Mouse (Mus musculus): ENCODE results near the gene Col19a1.

- TF ChIP-seq CTCF (conservative IDR thresholded peaks at IDR 0.05; ENCODE audit: low read length), result no peak
- no peak for TF ChIP-seq NANOG (IDR thresholded peaks at IDR 0.05; ENCODE audit: borderline replicate concordance, low read length)
Measured at GRCm38 (mm10) chr1:24310193-24310592, 277.1 kb downstream of the Col19a1 start.

Data from E14TG2a.4 (cell line).